Mouse (Mus musculus) neutrophil, adult 5-6 weeks (primary cell): ENCODE data around the gene Gcnt2. TPM values are rescaled to one million over a fixed set of nuclear protein-coding genes. Genes with fewer than 3 reads are reported as not detected.
A peak's percentile ranks its signal among the peaks of the same experiment; 100 is the strongest.
"Not testable (repeated sequence)": the region's sequence is repeated elsewhere in the genome, so short reads cannot be mapped to it uniquely, and the experiment has no call there.

Experiments
- ATAC-seq: fragments of 151-379, 151-347 bp; 2 replicates; pipeline ENCODE4 v1.8.0; 2017; ENCODE audit warnings: mild to moderate bottlenecking, moderate TSS enrichment; ENCODE audit not compliant: insufficient number of reproducible peaks, poor library complexity, low FRiP score, severe bottlenecking; ENCODE audit errors: extremely low read depth
- total RNA-seq: library from RNA; stranded (forward); fragments of 200-1000 nt; gene quantifications from 2 replicates; pipeline ENCODE4 v1.2.3, GENCODE M21; 2017

Gcnt2 gene
- total RNA-seq, 1 experiment from 2014 or later = 353 TPM

- ATAC-seq = peak; percentile 38
Measured at GRCm38 (mm10) chr13:40922311-40922877, 62.8 kb downstream of the Gcnt2 start.

- ATAC-seq = no peak
Measured at GRCm38 (mm10) chr13:40923756-40924315, 64.3 kb downstream of the Gcnt2 start.

GRCm38 (mm10) chr13:40928192-40928898 lies 68.8 kb downstream of the Gcnt2 start:
- no peak for ATAC-seq

- ATAC-seq = not testable (repeated sequence)
Measured at GRCm38 (mm10) chr13:40931871-40932270, 72.3 kb downstream of the Gcnt2 start.

GRCm38 (mm10) chr13:40932573-40932972 lies 73.0 kb downstream of the Gcnt2 start:
- ATAC-seq = no peak

- no peak for ATAC-seq
Measured at GRCm38 (mm10) chr13:40934341-40934740, 74.8 kb downstream of the Gcnt2 start.

- no peak for ATAC-seq
Measured at GRCm38 (mm10) chr13:40937586-40937985, 78.0 kb downstream of the Gcnt2 start.

- ATAC-seq = 0 out of 2 replicates have a peak, but pooled peaks have one; percentile 2
Measured at GRCm38 (mm10) chr13:40938485-40939357, 79.2 kb downstream of the Gcnt2 start.

GRCm38 (mm10) chr13:40943066-40943465 lies 83.5 kb downstream of the Gcnt2 start:
- no peak for ATAC-seq

GRCm38 (mm10) chr13:40943936-40944335 lies 84.4 kb downstream of the Gcnt2 start:
- ATAC-seq = no peak

- no peak for ATAC-seq
Measured at GRCm38 (mm10) chr13:40944346-40944745, 84.8 kb downstream of the Gcnt2 start.

- ATAC-seq = no peak
Measured at GRCm38 (mm10) chr13:40946513-40946912, 87.0 kb downstream of the Gcnt2 start.

GRCm38 (mm10) chr13:40947538-40948205 lies 88.1 kb downstream of the Gcnt2 start:
- ATAC-seq = no peak

- ATAC-seq = no peak
Measured at GRCm38 (mm10) chr13:40951386-40951976, 91.9 kb downstream of the Gcnt2 start.

- peak; percentile 87 for ATAC-seq
Measured at GRCm38 (mm10) chr13:40953231-40953630, 93.7 kb downstream of the Gcnt2 start.

- ATAC-seq = no peak
Measured at GRCm38 (mm10) chr13:40955773-40956172, 96.2 kb downstream of the Gcnt2 start.

GRCm38 (mm10) chr13:40967609-40968008 lies 108.1 kb downstream of the Gcnt2 start:
- no peak for ATAC-seq

- peak; percentile 60 for ATAC-seq
Measured at GRCm38 (mm10) chr13:40968564-40968963, 109.0 kb downstream of the Gcnt2 start.
